Mouse (Mus musculus): Measurements from ENCODE around the gene Cpxm2. TPM values are rescaled to one million over a fixed set of nuclear protein-coding genes. Genes with fewer than 3 reads are reported as not detected.

Gene Cpxm2
- total RNA-seq (2021), result 1 to 10 TPM; 5.5 to 5.6 TPM
- long read RNA-seq, experiment 1, partial matches to known transcripts, result 1 of 5 reads
- long read RNA-seq, experiment 1, other reads (novel, unspliced or antisense), result 2 of 5 reads
- long read RNA-seq, experiment 2, transcript Cpxm2-201 (14 exons, 3,498 nt), result major isoform, 8 of 13 reads
- long read RNA-seq, experiment 2, partial matches to known transcripts, result 4 of 13 reads
- long read RNA-seq, experiment 2, other reads (novel, unspliced or antisense), result 1 of 13 reads

GRCm38 (mm10) chr7:132154368-132154961 lies at the start of gene Cpxm2:
TSS of gene Cpxm2 (minus strand) at chr7:132154739.
- DNase-seq (ENCODE audit: low spot score in 2 of 2), result peak in 1 of 2 experiments; percentile 13

GRCm38 (mm10) chr7:132204073-132204612 lies 49.6 kb upstream of the Cpxm2 start:
- no peak for DNase-seq (ENCODE audit: low spot score in 2 of 2)

GRCm38 (mm10) chr7:132199686-132200085 lies 45.1 kb upstream of the Cpxm2 start:
- DNase-seq (ENCODE audit: low spot score in 2 of 2), result no peak

- DNase-seq (ENCODE audit: low spot score in 2 of 2), result no peak
Measured at GRCm38 (mm10) chr7:132198806-132199205, 44.3 kb upstream of the Cpxm2 start.

- no peak for DNase-seq (ENCODE audit: low spot score in 2 of 2)
Measured at GRCm38 (mm10) chr7:132197817-132198475, 43.4 kb upstream of the Cpxm2 start.

GRCm38 (mm10) chr7:132196581-132196980 lies 42.0 kb upstream of the Cpxm2 start:
- no peak for DNase-seq (ENCODE audit: low spot score in 2 of 2)

- no peak for DNase-seq (ENCODE audit: low spot score in 2 of 2)
Measured at GRCm38 (mm10) chr7:132193606-132194005, 39.1 kb upstream of the Cpxm2 start.

- no peak for DNase-seq (ENCODE audit: low spot score in 2 of 2)
Measured at GRCm38 (mm10) chr7:132187456-132187855, 32.9 kb upstream of the Cpxm2 start.

- DNase-seq (ENCODE audit: low spot score in 2 of 2), result no peak
Measured at GRCm38 (mm10) chr7:132183892-132184404, 29.4 kb upstream of the Cpxm2 start.

- DNase-seq (ENCODE audit: low spot score in 2 of 2), result no peak
Measured at GRCm38 (mm10) chr7:132181586-132182198, 27.2 kb upstream of the Cpxm2 start.

GRCm38 (mm10) chr7:132181042-132181441 lies 26.5 kb upstream of the Cpxm2 start:
- no peak for DNase-seq (ENCODE audit: low spot score in 2 of 2)

GRCm38 (mm10) chr7:132179049-132179448 lies 24.5 kb upstream of the Cpxm2 start:
- DNase-seq (ENCODE audit: low spot score in 2 of 2), result no peak

GRCm38 (mm10) chr7:132174787-132175186 lies 20.2 kb upstream of the Cpxm2 start:
- DNase-seq (ENCODE audit: low spot score in 2 of 2), result no peak

- DNase-seq (ENCODE audit: low spot score in 2 of 2), result no peak
Measured at GRCm38 (mm10) chr7:132174296-132174695, 19.8 kb upstream of the Cpxm2 start.

- DNase-seq (ENCODE audit: low spot score in 2 of 2), result no peak
Measured at GRCm38 (mm10) chr7:132172220-132172619, 17.7 kb upstream of the Cpxm2 start.

GRCm38 (mm10) chr7:132171716-132172115 lies 17.2 kb upstream of the Cpxm2 start:
- DNase-seq (ENCODE audit: low spot score in 2 of 2), result no peak

GRCm38 (mm10) chr7:132169419-132170169 lies 15.1 kb upstream of the Cpxm2 start:
- DNase-seq (ENCODE audit: low spot score in 2 of 2), result no peak

GRCm38 (mm10) chr7:132167239-132167638 lies 12.7 kb upstream of the Cpxm2 start:
- DNase-seq (ENCODE audit: low spot score in 2 of 2), result no peak

GRCm38 (mm10) chr7:132162254-132162653 lies 7.7 kb upstream of the Cpxm2 start:
- no peak for DNase-seq (ENCODE audit: low spot score in 2 of 2)

GRCm38 (mm10) chr7:132158321-132159025 lies 3.9 kb upstream of the Cpxm2 start:
- no peak for DNase-seq (ENCODE audit: low spot score in 2 of 2)

All from gastrocnemius, postnatal 4 days (tissue).